Mouse (Mus musculus) frontal cortex, adult (tissue): ENCODE data around the gene Pax1.

Experiments
- ATAC-seq: cut with Nextera tagmentation; 2 replicates; pipeline ENCODE4 v1.9.2; 2017; ENCODE audit warnings: mild to moderate bottlenecking, moderate library complexity, mixed read lengths; ENCODE audit not compliant: low TSS enrichment

Gene Pax1

DNA sequence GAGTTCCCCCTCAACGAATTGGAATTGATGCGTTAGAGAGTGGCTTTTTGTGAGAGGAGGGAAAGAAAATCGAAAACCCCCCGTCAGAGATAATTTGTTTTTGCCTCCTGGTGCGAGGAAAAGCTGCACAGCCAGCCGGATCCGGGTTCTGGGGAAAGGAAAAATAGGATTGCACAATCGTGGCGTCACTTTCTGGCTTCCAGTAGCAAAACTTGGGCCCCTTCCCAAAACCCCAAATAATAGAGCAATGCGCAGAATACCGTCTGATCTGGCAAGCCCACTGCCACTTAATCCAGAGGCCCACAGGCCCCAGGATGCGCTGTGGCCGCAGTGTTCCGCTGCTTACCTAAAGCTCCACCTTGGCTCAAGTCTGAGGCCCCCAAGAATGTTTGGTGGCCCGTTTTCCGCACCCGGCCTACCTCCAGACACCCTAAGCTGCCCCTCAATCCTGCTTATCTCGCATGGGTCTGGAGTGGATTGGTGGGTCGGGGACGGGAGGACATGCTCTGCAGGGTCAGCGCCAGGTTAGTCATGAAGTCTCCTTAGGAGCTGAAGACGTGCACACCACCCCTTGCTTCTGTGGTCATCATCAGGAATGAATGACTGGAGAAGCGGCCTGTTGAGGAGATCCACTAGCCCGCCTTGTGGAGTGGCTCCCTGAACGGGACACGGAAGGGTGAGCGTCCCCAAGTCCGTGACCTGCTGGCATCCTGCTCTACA lies 11.4 kb downstream of the Pax1 start:
- no peak for ATAC-seq

DNA sequence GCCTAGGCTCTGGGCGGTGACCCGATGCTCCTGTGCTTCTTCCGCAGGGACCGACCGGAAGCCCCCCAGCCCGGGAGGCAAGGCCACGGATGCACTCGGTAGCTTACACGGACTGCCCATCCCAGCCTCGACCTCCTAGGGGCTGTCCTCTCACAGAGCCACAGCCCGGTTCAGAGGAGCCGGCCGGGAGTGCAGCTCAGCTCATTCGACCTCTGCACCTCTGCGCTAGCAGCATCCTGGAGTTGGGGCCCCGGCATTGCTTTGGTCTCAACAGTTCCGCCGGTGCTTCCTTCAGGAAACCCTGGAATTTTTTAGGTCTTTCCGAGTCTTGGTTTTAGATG lies 11.9 kb downstream of the Pax1 start:
- no peak for ATAC-seq

DNA sequence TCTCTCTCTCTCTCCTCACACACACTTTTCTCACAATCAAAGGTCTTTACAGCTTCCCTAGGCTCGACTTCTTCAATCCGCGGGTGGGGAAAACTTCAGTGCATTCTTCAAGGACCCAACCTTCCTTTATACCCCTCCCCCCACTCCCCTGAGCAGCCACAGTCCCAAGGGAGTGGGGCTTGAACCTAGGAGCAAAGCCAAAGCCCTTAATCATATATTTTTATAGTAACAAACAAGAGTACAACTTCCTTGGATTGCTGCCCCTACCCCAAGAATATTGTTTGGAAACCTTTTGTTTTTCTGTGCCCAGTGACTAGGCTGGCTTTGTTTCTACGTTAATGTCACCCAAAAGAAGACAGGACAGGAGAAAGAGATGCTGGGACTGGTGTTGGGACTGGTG lies 12.5 kb downstream of the Pax1 start:
- ATAC-seq: no peak

- no peak for ATAC-seq
Observed at GRCm38 (mm10) chr2:147375019-147375715, 13.4 kb downstream of the Pax1 start.

- peak; percentile 69 for ATAC-seq
Observed at GRCm38 (mm10) chr2:147378934-147379333, 17.2 kb downstream of the Pax1 start.

- no peak for ATAC-seq
Observed at GRCm38 (mm10) chr2:147383373-147383772, 21.6 kb downstream of the Pax1 start.

- ATAC-seq: no peak
Observed at GRCm38 (mm10) chr2:147386949-147387348, 25.2 kb downstream of the Pax1 start.

DNA sequence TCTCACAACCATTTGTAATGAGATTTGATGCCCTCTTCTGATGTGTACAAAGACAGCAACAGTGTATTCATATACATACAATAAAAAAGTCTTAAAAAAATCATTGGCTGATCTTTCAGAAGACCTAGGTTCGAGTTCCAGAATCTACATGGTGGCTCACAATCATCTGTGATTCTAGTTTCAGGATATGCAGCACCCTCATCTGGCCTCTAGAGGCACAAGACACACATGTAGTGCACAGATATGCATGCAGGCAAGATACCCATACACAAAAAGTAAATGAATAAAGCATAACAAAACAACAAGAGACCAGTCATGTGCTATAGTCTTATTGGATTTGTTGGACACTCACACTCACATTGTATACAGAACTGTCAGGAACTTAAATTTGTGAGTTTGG lies 47.6 kb downstream of the Pax1 start:
- ATAC-seq: no peak

GRCm38 (mm10) chr2:147415037-147415436 lies 53.3 kb downstream of the Pax1 start:
- ATAC-seq: no peak

- no peak for ATAC-seq
Observed at GRCm38 (mm10) chr2:147424582-147425255, 63.0 kb downstream of the Pax1 start.

DNA sequence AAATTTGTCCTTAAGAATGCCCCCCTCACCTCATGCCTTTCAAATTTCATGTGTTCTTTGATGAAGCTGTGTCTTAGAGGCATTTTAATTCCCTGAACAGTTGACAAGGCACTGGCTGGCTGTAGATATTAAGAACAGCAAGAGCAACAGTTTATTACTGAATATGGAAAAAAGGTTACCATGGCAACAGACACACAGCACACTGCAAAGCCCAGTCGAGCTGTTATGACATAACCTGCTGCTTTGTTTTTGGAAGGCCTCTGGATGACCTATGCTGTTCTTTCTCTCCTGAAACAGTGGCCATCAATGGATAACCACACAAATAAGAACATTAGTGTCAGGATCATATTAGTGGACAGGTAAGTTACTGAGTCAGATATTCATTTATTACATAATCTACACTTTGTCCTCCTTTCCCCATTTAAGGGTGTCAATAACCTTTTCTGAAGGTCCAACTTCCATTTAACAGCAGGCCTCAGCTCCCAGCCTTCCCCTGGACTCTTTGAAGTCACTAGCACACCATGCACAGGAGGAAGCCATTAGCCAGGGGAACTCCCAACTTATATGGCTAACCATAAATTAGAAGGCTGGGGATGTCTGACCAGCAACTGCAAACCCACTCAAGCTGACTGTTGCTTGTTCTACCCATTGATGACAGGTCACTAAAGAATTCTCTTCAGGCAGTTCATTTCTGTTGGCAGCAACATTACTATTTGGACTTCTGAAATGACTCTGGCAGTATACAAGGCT lies 68.1 kb downstream of the Pax1 start:
- no peak for ATAC-seq

GRCm38 (mm10) chr2:147433120-147433519 lies 71.4 kb downstream of the Pax1 start:
- no peak; the same call in 1 of the 2 replicates for ATAC-seq
